Mouse (Mus musculus) retina, postnatal 1 day (tissue): ENCODE measurements around the gene Entpd2.

ENCODE experiments used
- DNase-seq: peaks from one replicate; pipeline ENCODE4 v3.0.0-alpha.2; 2012

Gene Entpd2

DNA sequence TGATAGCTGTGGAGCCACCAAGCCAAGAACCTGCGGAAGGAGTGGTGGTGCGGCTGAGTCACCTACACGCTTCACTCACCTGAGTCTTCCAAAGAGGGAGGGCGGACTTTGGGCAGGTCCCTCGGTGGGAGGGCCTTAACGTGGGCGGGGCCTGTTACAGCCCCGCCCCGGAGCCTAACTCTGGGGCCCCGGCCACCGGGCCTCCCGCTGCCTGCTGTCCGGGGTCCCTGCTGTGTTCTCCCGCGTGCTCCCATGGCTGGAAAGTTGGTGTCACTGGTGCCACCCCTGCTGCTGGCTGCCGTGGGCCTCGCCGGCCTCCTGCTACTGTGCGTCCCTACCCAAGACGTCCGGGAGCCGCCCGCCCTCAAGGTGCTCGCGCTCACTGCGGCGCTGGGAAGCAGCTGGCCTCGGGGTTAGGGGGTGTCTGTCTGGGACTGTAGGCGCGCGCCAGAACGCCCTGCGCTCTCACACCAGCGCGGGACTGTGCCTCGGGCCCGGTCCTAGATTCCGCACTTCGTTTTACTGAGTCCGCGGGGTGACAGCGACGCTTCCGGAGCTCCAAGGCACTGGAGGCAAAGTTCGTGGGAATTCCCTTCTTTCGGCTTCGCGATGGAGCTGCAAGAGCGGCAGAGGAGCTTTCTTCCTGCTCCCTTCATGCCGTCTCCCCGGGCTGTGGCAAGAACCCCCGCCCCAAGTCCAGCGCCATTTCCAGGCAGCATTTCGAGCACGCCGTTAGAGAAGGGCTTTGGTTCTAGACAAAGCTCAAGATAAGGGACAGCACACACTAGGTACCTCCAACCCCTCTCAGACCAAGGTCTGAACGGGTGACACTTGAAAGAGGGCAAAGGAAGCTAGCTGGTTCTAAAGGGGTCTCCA lies at the start of gene Entpd2:
TSS of gene Entpd2 (plus strand) at position 154 of the 876 bp plus-strand sequence.
- DNase-seq, result peak; percentile 67

- no peak for DNase-seq
These were observed 47.5 kb upstream of the Entpd2 start for GRCm38 (mm10) chr2:25348162-25348561.

DNA sequence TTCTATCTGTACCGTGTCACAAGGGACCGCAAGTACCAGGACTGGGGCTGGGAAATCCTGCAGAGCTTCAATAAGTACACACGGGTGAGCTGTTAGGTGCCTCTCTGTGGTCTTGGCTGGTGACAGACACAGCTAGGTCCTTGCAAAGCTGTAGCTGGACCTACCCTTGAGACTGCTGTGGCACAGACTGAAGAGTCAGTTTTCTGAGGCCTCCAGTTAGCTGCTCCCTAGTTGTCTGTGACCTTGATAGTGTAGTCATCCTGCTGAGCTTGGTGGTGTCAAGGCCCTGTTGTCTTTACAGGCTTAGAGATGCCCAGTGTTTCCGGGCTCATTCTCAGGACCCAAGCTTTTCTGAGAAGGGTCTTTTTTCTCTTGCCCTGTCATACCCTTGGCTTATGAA lies 46.2 kb upstream of the Entpd2 start:
- DNase-seq, result no peak

DNA sequence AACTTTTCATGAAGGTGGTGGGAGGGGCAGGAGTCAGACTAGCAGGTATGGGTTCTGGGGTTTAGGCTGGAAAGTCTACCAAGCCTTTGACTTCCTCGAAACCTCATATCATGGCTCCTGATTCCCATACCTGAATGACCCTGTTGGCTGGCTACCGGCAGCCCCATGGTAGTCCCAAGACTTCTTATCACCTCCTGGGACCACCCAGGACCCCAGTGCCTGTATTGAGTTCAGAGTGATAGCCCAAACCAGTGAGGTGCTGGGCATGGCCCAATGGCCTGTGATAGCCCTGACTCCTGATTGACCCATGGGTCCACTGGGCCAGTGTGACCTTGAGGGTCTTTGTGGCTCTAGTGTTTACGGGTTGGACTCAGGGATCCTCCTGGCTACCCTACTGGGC lies 45.0 kb upstream of the Entpd2 start:
- no peak for DNase-seq

DNA sequence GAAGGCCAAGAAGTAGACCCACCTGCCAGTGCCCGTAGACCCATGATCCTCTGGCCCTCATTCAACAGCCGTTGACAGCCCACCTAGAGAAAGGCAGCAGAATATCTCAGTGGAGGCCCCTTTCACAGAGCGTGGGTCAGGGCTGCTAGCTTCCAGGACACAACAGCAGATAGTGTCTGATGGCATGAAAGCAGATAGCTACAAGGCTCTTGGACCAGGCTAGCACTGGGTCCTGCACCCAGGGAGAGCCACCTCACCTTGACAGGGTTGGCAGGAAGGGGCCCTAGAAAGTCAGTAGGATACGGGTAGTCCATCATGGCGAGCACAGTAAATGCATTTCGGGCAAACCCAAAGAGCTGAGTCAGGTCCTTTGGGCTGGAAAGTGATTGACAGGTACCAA lies 41.5 kb upstream of the Entpd2 start:
- no peak for DNase-seq

GRCm38 (mm10) chr2:25355419-25356066 lies 40.1 kb upstream of the Entpd2 start:
- DNase-seq, result no peak

GRCm38 (mm10) chr2:25356208-25357079 lies 39.2 kb upstream of the Entpd2 start, which contains the start of gene Dpp7:
Gene Dpp7 (minus strand): TSS chr2:25356359.
- DNase-seq, result peak; percentile 91

- no peak for DNase-seq
These were observed 35.8 kb upstream of the Entpd2 start for GRCm38 (mm10) chr2:25359848-25360247.

- DNase-seq, result no peak
These were observed 32.0 kb upstream of the Entpd2 start for GRCm38 (mm10) chr2:25363478-25364178.

DNA sequence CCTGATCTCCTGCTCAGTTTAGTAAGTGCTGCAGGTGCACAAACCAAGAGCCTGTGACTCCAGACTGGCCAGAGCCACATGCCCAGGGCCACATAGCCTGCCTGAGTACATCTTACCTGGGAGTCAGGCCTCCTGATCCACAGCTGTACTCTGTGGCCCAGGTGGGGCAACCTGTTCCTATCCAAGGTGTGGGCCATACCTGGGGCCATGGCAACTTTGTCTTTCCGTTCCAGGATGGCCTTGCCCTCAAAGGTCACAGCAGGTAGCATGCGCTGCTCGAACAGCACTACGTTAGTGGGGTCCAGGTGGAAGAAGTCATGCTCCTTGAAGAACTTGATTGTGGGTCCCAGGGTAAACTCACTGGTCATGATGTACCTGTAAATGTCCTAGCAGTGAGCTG lies 31.4 kb upstream of the Entpd2 start:
- no peak for DNase-seq

DNA sequence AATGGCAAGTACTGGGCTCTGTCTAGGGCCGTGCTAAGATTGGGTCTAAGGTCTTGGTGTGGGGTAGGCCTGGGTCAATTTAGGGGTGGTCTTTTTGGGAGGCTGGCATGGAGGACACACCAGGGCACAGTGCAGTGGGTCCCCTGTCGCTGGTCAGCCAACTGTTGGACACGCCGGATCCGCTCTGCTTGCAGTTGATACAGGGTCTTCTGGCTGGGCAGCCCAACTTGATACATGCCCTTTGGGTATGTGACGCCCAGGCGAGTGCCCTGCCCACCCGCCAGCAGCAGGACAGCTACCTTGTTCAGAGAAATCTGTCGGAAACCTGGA lies 30.9 kb upstream of the Entpd2 start:
- no peak for DNase-seq

DNA sequence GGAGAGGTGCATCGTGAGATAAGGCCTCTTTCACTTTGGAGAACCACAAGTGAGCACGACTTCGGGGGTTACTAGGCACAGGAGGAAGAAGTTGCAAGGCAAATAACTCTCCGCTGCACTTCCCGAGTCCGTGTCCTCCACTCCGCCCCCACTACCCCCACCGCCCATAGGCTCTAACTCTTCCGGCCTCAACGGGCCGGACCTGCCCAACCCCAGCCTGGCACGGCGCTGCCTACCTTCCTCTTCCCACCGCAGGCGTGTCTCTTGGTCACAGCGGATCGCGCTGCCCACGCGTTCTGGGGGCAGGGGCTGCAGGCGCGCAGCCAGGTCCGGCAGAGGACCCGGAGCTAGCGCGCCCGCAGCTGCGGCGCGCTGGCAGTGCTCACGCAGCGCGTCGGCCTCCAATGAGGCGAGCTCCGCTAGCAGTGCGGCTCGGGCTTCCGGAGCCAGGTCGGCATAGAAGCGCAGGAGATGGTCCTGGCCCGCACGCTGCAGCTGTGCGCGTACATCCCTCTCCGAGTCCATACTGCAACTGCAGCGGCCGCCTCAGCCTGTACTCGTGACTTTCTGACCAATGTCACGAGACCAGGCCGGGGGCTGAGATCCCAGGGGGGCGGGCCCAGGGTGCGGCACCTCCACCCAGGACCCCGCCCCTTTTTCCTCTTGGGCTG lies 30.4 kb upstream of the Entpd2 start, which contains the start of gene Uap1l1:
TSS of gene Uap1l1 (minus strand) at position 592 of the 671 bp plus-strand sequence.
- peak; percentile 79 for DNase-seq

GRCm38 (mm10) chr2:25369996-25370395 lies 25.7 kb upstream of the Entpd2 start:
- DNase-seq, result no peak

- DNase-seq, result peak; percentile 96
These were observed 23.7 kb upstream of the Entpd2 start, which contains the start of gene Sapcd2 for GRCm38 (mm10) chr2:25371764-25372643. Gene Sapcd2 (plus strand): TSS chr2:25372321.

DNA sequence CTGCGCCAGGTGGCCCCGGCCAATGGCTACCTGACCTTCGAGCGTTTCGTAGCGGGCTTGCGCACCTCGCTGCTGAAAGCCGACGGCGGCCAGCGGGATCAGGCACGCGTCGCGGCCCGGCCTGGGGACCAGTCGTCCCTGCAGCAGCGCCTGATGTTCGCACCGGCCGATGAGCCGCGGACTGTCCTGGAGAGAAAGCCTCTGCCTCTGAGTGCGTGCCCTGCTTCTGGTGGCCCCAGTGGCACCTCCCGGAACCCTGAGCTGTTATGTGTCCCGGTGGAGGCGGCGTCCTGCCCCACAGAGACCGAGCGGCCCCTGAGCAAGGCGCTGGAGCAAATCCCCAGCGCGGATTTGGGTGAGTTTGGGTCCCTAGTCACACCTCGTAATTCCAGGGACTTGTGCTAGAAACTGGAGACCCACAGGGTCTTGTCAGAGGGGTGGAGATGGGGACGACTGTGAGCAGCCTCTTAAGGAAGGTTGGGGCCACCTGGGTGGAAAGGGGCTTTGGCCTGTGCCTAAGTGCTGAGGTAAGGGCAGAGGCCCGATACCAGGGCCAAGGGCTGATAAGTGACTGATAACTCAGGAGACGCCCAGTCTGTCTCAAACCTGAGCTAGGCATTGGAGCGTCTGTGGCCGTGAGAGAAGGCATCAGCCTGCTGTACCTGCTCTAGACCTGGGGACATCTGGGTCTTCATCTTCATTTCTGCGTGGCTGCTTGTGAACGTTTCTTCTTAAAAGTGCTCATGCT lies 22.9 kb upstream of the Entpd2 start:
- DNase-seq, result no peak

GRCm38 (mm10) chr2:25373431-25373830 lies 22.2 kb upstream of the Entpd2 start:
- peak; percentile 55 for DNase-seq

DNA sequence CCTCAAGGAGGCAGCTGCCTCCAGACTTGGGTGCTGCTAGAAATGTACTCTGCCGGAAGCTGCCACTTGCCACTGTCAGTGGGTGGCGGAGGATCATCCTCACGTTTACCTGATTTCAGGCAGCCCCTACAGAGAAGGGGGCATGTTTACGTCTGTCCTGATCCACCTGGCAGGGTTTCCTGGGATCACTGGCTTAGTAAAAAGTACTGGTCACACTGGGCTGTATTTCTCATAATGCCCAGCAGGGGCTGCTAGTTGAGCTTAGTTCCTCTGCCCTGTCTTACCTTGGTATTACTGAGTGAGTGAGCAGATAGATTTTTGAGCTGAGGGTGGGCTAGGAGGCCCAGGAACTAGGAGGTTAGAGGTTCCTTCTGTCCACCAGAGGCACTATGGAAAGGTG lies 19.1 kb upstream of the Entpd2 start:
- peak; percentile 77 for DNase-seq

GRCm38 (mm10) chr2:25384492-25384891 lies 11.2 kb upstream of the Entpd2 start:
- DNase-seq, result no peak

- DNase-seq, result peak; percentile 23
These were observed 4.4 kb upstream of the Entpd2 start for GRCm38 (mm10) chr2:25391266-25391665.
